Mouse (Mus musculus): ENCODE data around the gene Tspan9.

DNA sequence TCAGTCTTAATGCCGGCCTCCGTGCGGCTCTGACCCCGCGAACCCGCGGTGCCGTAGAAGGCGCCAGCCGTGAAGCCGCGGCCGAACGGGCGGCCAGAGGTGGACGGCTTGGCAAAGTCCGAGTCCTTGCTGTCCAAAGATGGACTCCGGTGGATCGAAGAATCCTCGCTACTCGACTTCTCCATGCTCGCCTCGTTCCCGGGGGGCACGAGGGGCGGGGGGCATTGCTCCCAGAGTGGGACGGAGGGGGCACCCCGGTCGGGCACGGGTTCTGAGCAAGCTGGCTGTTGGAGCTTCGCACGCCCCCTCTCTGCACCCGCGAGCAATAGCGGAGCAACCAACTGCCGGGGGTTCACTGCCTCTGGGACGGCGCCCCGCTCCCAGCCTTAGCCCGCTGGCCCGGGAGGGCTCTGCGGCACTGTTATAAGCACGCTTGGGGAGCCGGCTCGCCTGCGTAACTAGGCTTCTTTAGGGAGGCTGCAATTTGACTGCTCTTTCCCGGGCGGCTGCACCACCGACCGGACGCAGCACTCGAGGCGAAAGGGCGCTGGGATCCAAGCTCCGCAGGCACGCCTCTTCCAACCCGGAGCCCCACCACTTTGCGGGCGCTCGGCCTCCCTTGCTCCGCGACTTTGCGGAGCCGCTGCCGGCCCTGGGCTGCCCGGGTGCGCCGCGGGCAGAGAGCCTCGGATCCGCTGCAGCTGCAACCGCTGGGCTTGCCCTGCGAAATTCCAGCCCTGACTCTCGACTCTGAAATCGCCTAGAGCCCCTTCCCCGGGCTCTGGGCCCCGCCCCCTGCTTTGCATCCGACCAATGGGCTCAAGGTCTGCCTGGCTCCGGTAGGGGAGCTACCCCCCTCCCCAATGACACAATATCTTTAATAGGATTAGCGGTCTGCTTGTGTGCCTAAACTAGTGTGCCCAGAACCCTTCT lies 108.8 kb downstream of the Tspan9 start:
- TF ChIP-seq EP300 (IDR thresholded peaks at IDR 0.05; ENCODE audit: low read depth) (no peak), CTCF (IDR thresholded peaks at IDR 0.05; ENCODE audit: low read depth) (peak; percentile 31)
